Mouse (Mus musculus) forebrain, embryonic 16.5 days (tissue): ENCODE data around the gene Aldh1l1. TPM values are rescaled to one million over a fixed set of nuclear protein-coding genes. Genes with fewer than 3 reads are reported as not detected.

Source experiments
- ATAC-seq: fragments of 200-750 bp; cut with Nextera tagmentation; 2 replicates; pipeline ENCODE4 v1.8.0; 2017; ENCODE audit warnings: mild to moderate bottlenecking, moderate library complexity
- H3K27ac ChIP-seq: fragments of 300-500 bp; sonication (generic); 2 replicates; pipeline ENCODE4 v1.5.1; 2014; ENCODE audit warnings: low read length, control low read depth
- H3K27me3 ChIP-seq: fragments of 300-500 bp; sonication (generic); replicated peaks from 2 replicates; pipeline ENCODE4 v1.6.1; 2014; ENCODE audit warnings: low read length; ENCODE audit not compliant: control insufficient read depth, insufficient read depth
- H3K36me3 ChIP-seq: fragments of 300-500 bp; sonication (generic); 2 replicates; pipeline ENCODE4 v1.6.1; 2014; ENCODE audit not compliant: control insufficient read depth, insufficient read depth
- H3K4me1 ChIP-seq: fragments of 300-500 bp; sonication (generic); replicated peaks from 2 replicates; pipeline ENCODE4 v1.6.1; 2014; ENCODE audit warnings: low read length; ENCODE audit not compliant: control insufficient read depth, insufficient read depth
- H3K4me2 ChIP-seq: fragments of 300-500 bp; sonication (generic); 2 replicates; pipeline ENCODE4 v1.6.1; 2014; ENCODE audit warnings: mild to moderate bottlenecking, low read length, control low read depth
- H3K4me3 ChIP-seq: fragments of 300-500 bp; sonication (generic); replicated peaks from 2 replicates; pipeline ENCODE4 v1.5.1; 2014; ENCODE audit warnings: mild to moderate bottlenecking, low read length, control low read depth
- H3K9ac ChIP-seq: fragments of 300-500 bp; sonication (generic); replicated peaks from 2 replicates; pipeline ENCODE4 v1.6.1; 2014; ENCODE audit warnings: low read depth, low read length, control low read depth
- H3K9me3 ChIP-seq: fragments of 300-500 bp; sonication (generic); 2 replicates; pipeline ENCODE4 v1.6.1; 2016; ENCODE audit warnings: low read length; ENCODE audit not compliant: control insufficient read depth
- WGBS: fragments of 180-500 bp; shearing (Covaris S2); extraction: QIAGEN DNeasy Blood & Tissue Kit; methylation state at CpG from one replicate; pipeline ENCODE4 v1.1.7; 2014; 5-methylcytosine and 5-hydroxymethylcytosine counted together
- polyA plus RNA-seq: library from polyadenylated mRNA; unstranded; fragments of >200 nt; fragmentation: Nextera tagmentation; extraction: Ambion mirVana; gene quantifications from 2 replicates; pipeline ENCODE4 v1.2.1, GENCODE M21; 2015

Aldh1l1 gene
- polyA plus RNA-seq, 1 experiment from 2014 or later = 33.3 TPM

DNA sequence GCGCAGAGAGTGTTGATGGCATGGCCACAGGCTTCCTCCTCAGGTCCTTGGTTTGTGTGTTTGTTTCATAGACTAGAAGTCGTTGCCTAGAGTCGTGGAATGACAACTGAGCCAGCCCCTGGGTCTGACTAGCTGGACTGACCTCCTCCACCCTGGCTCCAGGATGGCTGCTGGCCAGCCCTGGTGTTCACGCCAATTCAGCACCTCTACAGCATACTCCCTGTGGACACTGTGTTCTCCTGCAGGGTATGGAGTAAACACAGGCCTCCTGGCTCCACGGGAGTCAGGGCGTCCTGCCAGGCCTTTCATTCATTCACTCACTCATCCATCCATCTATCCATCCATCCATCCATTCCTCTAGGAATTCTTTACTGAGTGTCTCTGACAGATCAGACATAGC, 22.9 kb downstream of the Aldh1l1 start:
- WGBS = 58% methylated on average over 6 of the region's 6 CpGs

DNA sequence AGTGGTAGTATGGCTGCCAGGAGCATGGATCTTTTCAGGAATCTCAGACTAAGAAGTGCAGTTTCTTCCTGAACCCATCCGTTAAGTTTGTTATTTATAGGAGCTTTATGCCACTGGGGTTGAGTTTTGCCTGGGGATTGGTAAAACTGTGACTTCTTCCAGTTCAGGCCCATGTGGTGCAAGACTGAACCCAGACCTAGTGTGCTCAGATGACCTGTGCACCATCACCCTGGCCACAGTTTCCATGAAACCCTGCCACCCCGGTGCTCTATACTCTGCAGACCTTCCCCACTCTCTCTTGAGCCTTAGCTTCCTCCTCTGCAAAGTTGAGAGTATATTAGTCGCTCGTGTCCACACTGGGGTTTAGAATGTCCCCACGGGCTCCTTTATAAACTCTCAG, 26.2 kb downstream of the Aldh1l1 start:
- Histone ChIP-seq H3K9me3 (no peaks in the 10 kb centered on the region), H3K9ac (no peak overlapping the region), H3K4me3 (no peak overlapping the region), H3K27ac (no peak overlapping the region), H3K4me1 (peaks cover 19% of the 10 kb centered on the region), H3K27me3 (no peaks in the 10 kb centered on the region), H3K4me2 (no peak overlapping the region), H3K36me3 (no peaks in the 10 kb centered on the region)
- no peak for ATAC-seq
- 95% methylated on average over 5 of the region's 5 CpGs for WGBS

More for the DNA sequence above, 22.9 kb downstream of the Aldh1l1 start:
- H3K4me2 ChIP-seq = no peak overlapping the region
- no peak overlapping the region for H3K27ac ChIP-seq
- H3K9me3 ChIP-seq = no peaks in the 10 kb centered on the region
- no peak for ATAC-seq
- no peak overlapping the region for H3K4me3 ChIP-seq
- H3K4me1 ChIP-seq = peaks cover 38% of the 10 kb centered on the region
- H3K9ac ChIP-seq = no peak overlapping the region
- no peaks in the 10 kb centered on the region for H3K27me3 ChIP-seq
- H3K36me3 ChIP-seq = no peaks in the 10 kb centered on the region

DNA sequence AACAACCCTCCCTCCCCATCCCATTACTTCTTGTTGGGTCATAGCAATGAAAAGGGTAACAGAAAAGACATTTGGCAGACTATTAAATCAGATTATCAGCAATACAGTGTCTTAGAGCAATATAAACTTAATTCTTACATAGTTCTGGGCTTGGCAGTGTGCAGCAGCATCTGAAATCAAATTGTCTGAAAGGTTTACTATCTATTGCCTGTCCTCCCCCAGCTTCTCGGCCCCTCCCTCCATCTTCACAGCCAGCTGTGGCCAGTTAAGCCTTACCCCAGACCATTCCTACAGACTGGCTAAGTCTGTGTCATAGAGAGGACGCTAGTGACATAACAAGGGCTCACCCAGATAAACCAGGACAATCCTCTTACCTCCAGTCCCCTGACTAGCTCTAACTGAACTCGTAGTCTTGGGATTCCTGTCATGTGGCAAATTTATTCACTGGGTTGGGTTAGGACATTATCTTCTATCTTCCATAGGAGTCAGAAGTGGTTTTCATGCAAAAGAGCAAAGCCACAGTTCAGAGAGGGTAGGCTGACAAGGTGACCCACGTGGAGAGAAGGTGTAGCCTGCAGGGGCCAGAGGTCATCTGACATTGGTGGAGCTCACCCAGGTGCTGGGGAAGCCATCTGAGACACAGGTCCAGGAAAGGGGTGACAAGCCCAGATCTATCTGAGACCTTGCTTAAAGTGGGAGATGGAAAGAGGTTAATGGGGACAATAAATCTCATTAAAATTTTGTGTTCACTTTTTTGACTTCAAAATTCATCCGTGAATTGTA, 27.0 kb downstream of the Aldh1l1 start:
- ATAC-seq = no peak
- 73% methylated on average over 5 of the region's 5 CpGs for WGBS
- H3K27me3 ChIP-seq = no peaks in the 10 kb centered on the region
- H3K9me3 ChIP-seq = no peaks in the 10 kb centered on the region
- H3K27ac ChIP-seq = no peak overlapping the region
- H3K4me1 ChIP-seq = peaks cover 10% of the 10 kb centered on the region
- no peaks in the 10 kb centered on the region for H3K36me3 ChIP-seq
- H3K4me2 ChIP-seq = no peak overlapping the region
- H3K4me3 ChIP-seq = no peak overlapping the region
- no peak overlapping the region for H3K9ac ChIP-seq

DNA sequence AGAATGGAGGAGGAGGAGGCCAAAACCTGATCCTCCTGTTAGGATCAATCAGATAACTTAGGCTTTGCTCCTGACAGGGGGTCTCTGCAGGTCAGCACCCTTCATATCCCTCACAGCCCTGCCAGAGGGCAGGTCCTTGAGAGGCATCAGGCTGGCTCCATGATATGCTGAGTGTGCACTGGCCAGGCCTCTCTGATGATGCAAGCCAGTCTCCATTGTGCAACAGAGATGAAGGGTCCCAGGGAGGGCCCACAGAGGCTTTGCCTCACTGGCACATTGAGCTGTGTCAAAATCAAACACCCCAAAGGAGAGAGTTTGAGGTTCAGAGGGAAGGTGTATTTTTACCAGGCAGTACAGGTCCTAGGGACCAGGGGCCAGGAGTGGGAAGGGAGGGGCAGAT, 28.1 kb downstream of the Aldh1l1 start:
- H3K27me3 ChIP-seq = no peaks in the 10 kb centered on the region
- no peak overlapping the region for H3K4me3 ChIP-seq
- H3K9ac ChIP-seq = no peak overlapping the region
- H3K36me3 ChIP-seq = no peaks in the 10 kb centered on the region
- no peak overlapping the region for H3K4me2 ChIP-seq
- H3K4me1 ChIP-seq = no peaks in the 10 kb centered on the region
- H3K9me3 ChIP-seq = no peaks in the 10 kb centered on the region
- peak; percentile 8; the same call in 1 of the 2 replicates for ATAC-seq
- H3K27ac ChIP-seq = no peak overlapping the region

DNA sequence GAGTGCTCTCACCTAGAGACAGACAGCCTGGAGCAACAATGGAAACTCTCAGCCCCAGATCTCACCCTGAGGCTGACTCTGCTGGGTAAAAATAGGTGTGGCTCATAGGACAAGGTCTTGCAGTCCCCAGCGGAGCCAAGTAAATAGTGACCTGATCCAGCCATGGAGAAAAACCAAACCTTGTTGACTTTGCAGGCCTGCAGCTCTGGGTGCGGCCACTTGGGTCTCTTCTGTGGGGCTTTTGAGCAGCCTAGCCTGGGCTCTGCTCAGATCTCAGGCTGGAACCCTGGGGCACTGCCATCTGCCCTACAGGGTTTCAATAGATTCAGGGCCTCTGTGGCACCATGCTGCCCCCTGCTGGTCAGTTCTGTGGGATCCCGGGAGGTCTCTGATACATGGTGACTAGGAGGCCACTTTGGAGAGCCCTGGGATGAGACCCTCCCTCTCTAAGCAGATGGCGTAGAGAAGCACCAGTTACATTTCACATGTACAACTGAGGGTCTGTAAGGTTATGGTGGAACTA, 28.7 kb downstream of the Aldh1l1 start:
- Histone ChIP-seq H3K27ac (no peak overlapping the region), H3K27me3 (no peaks in the 10 kb centered on the region), H3K9me3 (no peaks in the 10 kb centered on the region), H3K4me2 (no peak overlapping the region), H3K9ac (no peak overlapping the region), H3K4me1 (no peaks in the 10 kb centered on the region), H3K4me3 (no peak overlapping the region), H3K36me3 (no peaks in the 10 kb centered on the region)
- WGBS = 50% methylated on average over 4 of the region's 4 CpGs
- ATAC-seq = peak; percentile 84

DNA sequence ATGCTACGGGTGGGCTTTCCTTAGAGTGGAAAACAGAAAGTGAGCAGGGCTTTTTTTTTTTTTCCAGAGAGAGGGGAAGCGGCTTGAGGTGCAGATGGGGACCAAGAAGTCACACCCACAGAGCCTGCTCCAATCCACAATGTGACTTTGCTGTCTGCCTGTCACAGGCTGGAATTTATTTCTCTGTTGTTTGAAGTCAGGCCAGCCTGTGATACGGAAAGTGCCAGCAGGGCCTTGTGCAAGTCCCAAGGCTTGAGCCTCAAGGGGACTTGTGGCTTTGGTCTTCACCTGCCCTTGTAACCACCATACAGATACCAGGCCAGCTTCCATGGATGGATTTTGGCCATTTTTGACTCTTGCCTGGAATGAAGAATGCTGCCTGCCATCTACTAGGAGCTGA, 32.7 kb downstream of the Aldh1l1 start:
- no peaks in the 10 kb centered on the region for H3K36me3 ChIP-seq

DNA sequence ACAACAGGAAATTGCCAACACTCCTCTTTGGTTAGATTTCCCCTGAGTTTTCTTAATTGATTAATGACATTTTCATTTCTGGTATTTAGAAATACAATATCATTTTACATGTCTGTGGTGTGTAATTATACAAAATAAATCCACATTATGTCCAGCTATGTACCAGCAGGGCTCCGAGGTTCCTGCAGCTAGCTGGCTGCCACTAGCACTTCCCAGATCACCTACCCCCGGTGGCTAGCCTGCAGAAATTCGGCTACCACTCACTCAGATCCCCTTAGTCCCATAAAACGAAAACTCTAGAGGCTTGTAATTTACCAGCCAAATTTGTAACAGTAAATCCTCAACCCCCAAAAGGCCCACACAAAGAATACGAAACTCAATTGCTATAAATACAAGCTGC, 33.1 kb downstream of the Aldh1l1 start:
- WGBS = 65% methylated on average over 5 of the region's 5 CpGs
- H3K9ac ChIP-seq = no peak overlapping the region
- H3K9me3 ChIP-seq = no peaks in the 10 kb centered on the region
- no peaks in the 10 kb centered on the region for H3K4me1 ChIP-seq
- H3K27ac ChIP-seq = no peak overlapping the region
- no peak for ATAC-seq
- no peak overlapping the region for H3K4me3 ChIP-seq
- H3K4me2 ChIP-seq = no peak overlapping the region
- no peaks in the 10 kb centered on the region for H3K27me3 ChIP-seq
- no peaks in the 10 kb centered on the region for H3K36me3 ChIP-seq

More for the DNA sequence above, 32.7 kb downstream of the Aldh1l1 start:
- Histone ChIP-seq H3K4me3 (no peak overlapping the region), H3K9me3 (no peaks in the 10 kb centered on the region), H3K27ac (no peak overlapping the region), H3K4me1 (no peaks in the 10 kb centered on the region), H3K27me3 (no peaks in the 10 kb centered on the region), H3K9ac (no peak overlapping the region), H3K4me2 (no peak overlapping the region)
- ATAC-seq = no peak
- WGBS = 79% methylated on average over 3 of the region's 3 CpGs

DNA sequence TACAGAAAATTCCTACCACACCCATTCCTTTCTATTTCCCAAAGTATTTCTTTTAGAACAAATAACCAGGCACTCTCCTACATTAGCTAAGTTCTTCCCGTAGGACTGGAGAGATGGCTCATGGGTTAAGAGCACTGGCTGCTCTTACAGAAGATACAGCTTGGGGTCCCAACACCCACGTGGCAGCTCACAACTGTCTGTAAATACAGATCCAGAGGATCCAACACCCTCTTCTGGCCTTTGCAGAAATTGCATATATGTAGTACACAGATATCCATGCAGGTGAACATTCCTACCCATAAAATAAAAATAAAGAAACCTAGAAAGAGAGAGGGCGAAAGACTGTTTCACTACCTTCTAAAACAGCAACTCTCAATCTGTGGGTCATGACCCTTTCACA, 40.2 kb downstream of the Aldh1l1 start:
- 73% methylated on average over 3 of the region's 3 CpGs for WGBS
- ATAC-seq = no peak
- no peak overlapping the region for H3K4me2 ChIP-seq

DNA sequence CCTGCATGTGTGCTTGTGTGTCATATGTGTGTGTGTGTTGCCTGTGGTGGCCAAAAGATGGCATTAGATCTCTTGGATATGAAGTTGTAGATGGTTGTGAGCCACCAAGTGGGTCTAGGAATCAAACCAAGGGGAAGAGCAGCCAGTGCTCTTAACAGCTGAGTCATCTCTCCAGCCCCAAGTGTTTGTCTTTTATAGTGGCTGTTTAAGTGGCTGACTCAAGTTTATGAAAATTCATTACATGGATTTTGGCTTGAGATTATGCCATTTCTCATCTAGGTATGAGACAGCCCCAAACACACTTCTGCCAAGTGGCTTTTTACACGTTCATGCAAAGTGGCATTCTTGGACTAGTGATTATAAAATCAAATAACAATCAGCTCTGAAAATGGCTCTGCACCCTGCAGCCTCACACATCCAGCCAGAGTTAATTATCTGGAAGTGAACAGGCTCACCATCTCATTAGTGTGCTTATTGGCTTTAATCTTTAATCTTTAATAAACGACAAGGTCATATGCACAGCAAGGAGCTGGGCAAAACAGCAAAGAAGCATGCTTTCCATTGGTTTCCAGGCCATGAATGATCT, 43.3 kb downstream of the Aldh1l1 start:
- no peak overlapping the region for H3K27ac ChIP-seq
- peak; percentile 76 for ATAC-seq

More for the DNA sequence above, 40.2 kb downstream of the Aldh1l1 start:
- Histone ChIP-seq H3K27me3 (no peaks in the 10 kb centered on the region), H3K4me1 (no peaks in the 10 kb centered on the region), H3K9me3 (no peaks in the 10 kb centered on the region), H3K36me3 (no peaks in the 10 kb centered on the region), H3K9ac (no peak overlapping the region), H3K27ac (no peak overlapping the region), H3K4me3 (no peak overlapping the region)

More for the DNA sequence above, 43.3 kb downstream of the Aldh1l1 start:
- Histone ChIP-seq H3K9ac (no peak overlapping the region), H3K4me1 (no peaks in the 10 kb centered on the region), H3K4me3 (no peak overlapping the region), H3K36me3 (no peaks in the 10 kb centered on the region), H3K4me2 (no peak overlapping the region), H3K9me3 (no peaks in the 10 kb centered on the region), H3K27me3 (no peaks in the 10 kb centered on the region)
- WGBS = 18% methylated on average over 2 of the region's 2 CpGs
